Mouse (Mus musculus) midbrain, embryonic 15.5 days (tissue): Measurements from ENCODE around the gene Mex3d. TPM values are rescaled to one million over a fixed set of nuclear protein-coding genes. Genes with fewer than 3 reads are reported as not detected.

Experiments used
- ATAC-seq: fragments of 200-750 bp; cut with Nextera tagmentation; replicated peaks from 2 replicates; pipeline ENCODE4 v1.8.0; 2017; ENCODE audit warnings: moderate TSS enrichment
- H3K27ac ChIP-seq: fragments of 300-500 bp; sonication (generic); 2 replicates; pipeline ENCODE4 v1.5.1; 2015; ENCODE audit warnings: mild to moderate bottlenecking, inconsistent platforms
- H3K27me3 ChIP-seq: fragments of 300-500 bp; sonication (generic); replicated peaks from 2 replicates; pipeline ENCODE4 v1.6.1; 2015; ENCODE audit warnings: inconsistent platforms
- H3K36me3 ChIP-seq: fragments of 300-500 bp; sonication (generic); replicated peaks from 2 replicates; pipeline ENCODE4 v1.6.1; 2015; ENCODE audit warnings: inconsistent platforms
- H3K4me1 ChIP-seq: fragments of 300-500 bp; sonication (generic); 2 replicates; pipeline ENCODE4 v1.6.1; 2015; ENCODE audit warnings: inconsistent platforms
- H3K4me2 ChIP-seq: fragments of 300-500 bp; sonication (generic); 2 replicates; pipeline ENCODE4 v1.6.1; 2015; ENCODE audit warnings: inconsistent platforms, mild to moderate bottlenecking, moderate library complexity
- H3K4me3 ChIP-seq: fragments of 300-500 bp; sonication (generic); 2 replicates; pipeline ENCODE4 v1.5.1; 2015; ENCODE audit warnings: mild to moderate bottlenecking, inconsistent platforms
- H3K9ac ChIP-seq: fragments of 300-500 bp; sonication (generic); 2 replicates; pipeline ENCODE4 v1.6.1; 2015; ENCODE audit warnings: mild to moderate bottlenecking, inconsistent platforms
- H3K9me3 ChIP-seq: fragments of 300-500 bp; sonication (generic); 2 replicates; pipeline ENCODE4 v1.6.1; 2016; ENCODE audit warnings: inconsistent platforms
- WGBS: fragments of 180-500 bp; shearing (Covaris S2); methylation state at CpG from one replicate; pipeline ENCODE4 v1.1.7; 2015; ENCODE audit warnings: mixed read lengths; 5-methylcytosine and 5-hydroxymethylcytosine counted together
- polyA plus RNA-seq: library from polyadenylated mRNA; unstranded; fragments of >200 nt; fragmentation: Nextera tagmentation; extraction: Ambion mirVana; gene quantifications from 2 replicates; pipeline ENCODE4 v1.2.1, GENCODE M21; 2015

Mex3d gene
- polyA plus RNA-seq, 1 experiment from 2014 or later, result 18.3 TPM

GRCm38 (mm10) chr10:80345122-80345521 lies 42.3 kb downstream of the Mex3d start:
- Histone ChIP-seq H3K9me3 (no peaks in the 10 kb centered on the region), H3K4me2 (no peak overlapping the region), H3K36me3 (no peaks in the 10 kb centered on the region), H3K27ac (no peak overlapping the region), H3K27me3 (peaks cover 97% of the 10 kb centered on the region), H3K4me3 (no peak overlapping the region), H3K9ac (no peak overlapping the region), H3K4me1 (peaks cover 33% of the 10 kb centered on the region)
- no peak for ATAC-seq
- under 1% methylated on average over 16 of the region's 16 CpGs for WGBS

DNA sequence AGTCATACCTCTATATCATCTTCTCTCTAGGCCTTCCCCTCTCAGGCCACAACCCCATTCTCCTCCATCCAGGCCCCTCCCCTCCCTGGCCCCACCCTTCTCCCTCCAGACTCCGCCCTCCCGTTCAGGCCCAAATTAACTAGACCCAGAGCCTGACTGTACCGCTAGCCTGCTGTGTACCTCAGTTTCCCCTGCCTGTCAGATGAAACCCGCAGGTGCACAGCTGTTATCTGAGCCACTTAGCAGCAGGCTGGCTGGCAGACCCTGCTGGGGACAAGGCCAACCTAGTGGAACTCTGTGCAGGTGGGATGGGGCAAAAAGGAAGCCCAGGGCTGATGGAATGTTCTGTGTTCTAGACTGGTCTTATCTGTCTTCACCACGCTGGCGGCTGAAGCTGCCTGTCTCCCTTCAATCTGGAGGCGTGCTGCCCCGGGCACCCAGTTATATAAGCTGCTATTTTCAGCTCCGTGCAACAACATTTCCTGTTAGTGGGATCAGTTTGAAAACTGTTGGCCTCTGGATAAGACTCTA lies 43.3 kb downstream of the Mex3d start:
- H3K4me3 ChIP-seq, result no peak overlapping the region
- H3K9ac ChIP-seq, result no peak overlapping the region
- H3K27me3 ChIP-seq, result peaks cover 88% of the 10 kb centered on the region
- peaks cover 36% of the 10 kb centered on the region for H3K4me1 ChIP-seq
- H3K36me3 ChIP-seq, result no peaks in the 10 kb centered on the region
- no peak overlapping the region for H3K27ac ChIP-seq
- H3K9me3 ChIP-seq, result no peaks in the 10 kb centered on the region
- ATAC-seq, result no peak
- no peak overlapping the region for H3K4me2 ChIP-seq
- WGBS, result 38% methylated on average over 9 of the region's 9 CpGs

- peak; percentile 16; the same call in 1 of the 2 replicates for ATAC-seq
- H3K9me3 ChIP-seq, result no peaks in the 10 kb centered on the region
- H3K27me3 ChIP-seq, result peaks cover 81% of the 10 kb centered on the region
- peaks cover 30% of the 10 kb centered on the region for H3K4me1 ChIP-seq
- H3K4me2 ChIP-seq, result peak overlapping the region; percentile 56
- H3K36me3 ChIP-seq, result no peaks in the 10 kb centered on the region
- no peak overlapping the region for H3K9ac ChIP-seq
- no peak overlapping the region for H3K27ac ChIP-seq
- 24% methylated on average over 13 of the region's 13 CpGs for WGBS
- H3K4me3 ChIP-seq, result peak overlapping the region; percentile 32
Observed at GRCm38 (mm10) chr10:80343425-80343895, 44.0 kb downstream of the Mex3d start.

GRCm38 (mm10) chr10:80342749-80343424 lies 44.6 kb downstream of the Mex3d start:
- 0% methylated on average over 30 of the region's 33 CpGs for WGBS
- peaks cover 27% of the 10 kb centered on the region for H3K4me1 ChIP-seq

DNA sequence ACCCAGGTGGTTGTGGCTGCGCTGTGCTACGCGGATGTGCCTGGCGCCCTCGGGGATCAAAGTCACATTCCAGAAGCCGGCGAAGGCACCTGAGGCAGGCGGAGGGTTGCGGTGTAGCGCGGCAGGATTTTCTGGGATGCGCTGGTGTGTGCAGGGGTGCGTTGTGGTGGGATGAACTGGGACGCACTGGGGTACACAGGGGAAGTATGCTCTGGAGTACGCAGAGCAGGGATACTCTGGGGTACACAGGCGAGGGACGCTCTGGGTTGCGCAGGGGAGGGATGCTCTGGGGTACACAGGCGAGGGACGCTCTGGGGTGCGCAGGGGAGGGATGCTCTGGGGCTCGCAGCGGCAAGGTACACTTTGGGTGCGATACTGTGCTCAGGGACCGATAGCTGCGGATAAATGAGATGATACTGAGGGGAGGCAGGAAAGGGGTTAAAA lies 45.1 kb downstream of the Mex3d start:
- Histone ChIP-seq H3K4me2 (peak overlapping the region; percentile 56), H3K9ac (no peak overlapping the region), H3K4me1 (peaks cover 27% of the 10 kb centered on the region), H3K9me3 (no peaks in the 10 kb centered on the region), H3K36me3 (no peaks in the 10 kb centered on the region), H3K4me3 (peak overlapping the region; percentile 32), H3K27ac (no peak overlapping the region), H3K27me3 (peaks cover 70% of the 10 kb centered on the region)
- ATAC-seq, result peak; percentile 24
- WGBS, result 2% methylated on average over 26 of the region's 26 CpGs

More at GRCm38 (mm10) chr10:80342749-80343424, 44.6 kb downstream of the Mex3d start:
- Histone ChIP-seq H3K9me3 (no peaks in the 10 kb centered on the region), H3K36me3 (no peaks in the 10 kb centered on the region), H3K9ac (no peak overlapping the region), H3K4me3 (peak overlapping the region; percentile 32), H3K27ac (no peak overlapping the region), H3K27me3 (peaks cover 75% of the 10 kb centered on the region), H3K4me2 (peak overlapping the region; percentile 56)
- peak; percentile 65 for ATAC-seq

DNA sequence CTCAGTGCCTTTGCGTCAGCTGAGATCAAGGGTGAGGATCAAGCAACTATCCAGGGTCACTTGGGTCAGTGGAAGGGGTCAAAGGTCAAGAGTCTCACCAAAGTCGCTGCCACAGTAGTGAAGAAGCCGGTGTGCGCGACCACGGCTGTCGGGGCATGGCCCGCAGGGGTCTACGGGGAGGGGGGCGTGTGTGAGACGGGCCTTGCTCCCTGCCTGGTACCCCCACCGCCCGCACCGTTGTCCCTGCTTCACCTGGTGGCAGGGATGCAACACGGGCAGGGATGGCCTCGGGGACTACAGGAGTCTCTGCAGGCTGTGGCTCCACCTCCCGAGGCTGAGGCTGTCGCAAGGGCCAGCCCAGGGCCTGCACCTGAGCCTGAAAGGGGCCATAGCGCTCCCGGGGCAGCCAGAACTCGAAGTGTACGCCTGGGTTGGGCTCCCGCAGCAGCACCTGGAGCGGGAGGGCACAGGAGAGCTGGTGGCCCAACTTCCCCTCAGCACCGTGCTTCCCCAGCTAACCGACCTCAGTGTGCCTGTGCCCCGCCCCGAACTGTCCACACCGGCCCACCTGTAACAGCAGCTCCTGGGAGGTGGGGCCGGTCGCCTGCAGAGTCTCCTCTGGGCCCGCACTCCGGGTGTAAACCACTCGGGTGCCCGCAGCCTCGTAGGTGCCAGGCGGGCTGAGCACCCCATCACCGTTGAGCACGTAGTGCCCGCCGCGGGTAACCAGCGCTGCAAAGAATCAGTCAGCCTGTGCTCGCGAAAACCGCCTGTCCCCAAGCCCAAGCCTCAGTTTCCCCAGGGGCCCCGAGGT lies 45.8 kb downstream of the Mex3d start:
- H3K4me1 ChIP-seq, result peaks cover 27% of the 10 kb centered on the region
- peak overlapping the region; percentile 32 for H3K4me3 ChIP-seq
- H3K36me3 ChIP-seq, result no peaks in the 10 kb centered on the region
- H3K27ac ChIP-seq, result no peak overlapping the region
- WGBS, result 2% methylated on average over 47 of the region's 47 CpGs
- no peak overlapping the region for H3K9ac ChIP-seq
- peaks cover 65% of the 10 kb centered on the region for H3K27me3 ChIP-seq
- peak overlapping the region; percentile 56 for H3K4me2 ChIP-seq
- no peaks in the 10 kb centered on the region for H3K9me3 ChIP-seq
- peak; percentile 24; the same call in 1 of the 2 replicates for ATAC-seq

DNA sequence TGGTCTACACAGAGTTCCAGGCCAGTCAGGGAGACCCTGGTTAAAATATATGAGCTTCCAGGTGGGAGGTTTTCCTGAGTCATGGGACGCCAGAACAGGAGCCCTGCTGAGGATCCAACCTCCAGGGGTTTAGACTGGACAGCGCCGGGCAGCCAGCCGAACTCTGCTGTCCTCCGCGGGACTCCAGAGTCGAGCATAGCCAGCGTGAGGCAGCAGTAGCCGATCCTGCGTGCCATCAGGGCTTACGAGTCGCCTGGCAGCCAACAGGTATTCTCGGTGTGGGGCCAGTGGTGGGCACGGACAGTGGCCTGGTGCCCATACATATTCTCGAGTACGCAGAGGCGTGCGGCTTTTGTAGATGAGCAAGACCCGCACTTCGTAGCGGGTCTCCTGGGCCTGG lies 46.4 kb downstream of the Mex3d start:
- WGBS, result 6% methylated on average over 21 of the region's 21 CpGs
- Histone ChIP-seq H3K4me3 (no peak overlapping the region), H3K4me2 (no peak overlapping the region), H3K27me3 (peaks cover 60% of the 10 kb centered on the region), H3K27ac (no peak overlapping the region), H3K9me3 (no peaks in the 10 kb centered on the region), H3K9ac (no peak overlapping the region), H3K4me1 (peaks cover 27% of the 10 kb centered on the region), H3K36me3 (no peaks in the 10 kb centered on the region)
- no peak for ATAC-seq

DNA sequence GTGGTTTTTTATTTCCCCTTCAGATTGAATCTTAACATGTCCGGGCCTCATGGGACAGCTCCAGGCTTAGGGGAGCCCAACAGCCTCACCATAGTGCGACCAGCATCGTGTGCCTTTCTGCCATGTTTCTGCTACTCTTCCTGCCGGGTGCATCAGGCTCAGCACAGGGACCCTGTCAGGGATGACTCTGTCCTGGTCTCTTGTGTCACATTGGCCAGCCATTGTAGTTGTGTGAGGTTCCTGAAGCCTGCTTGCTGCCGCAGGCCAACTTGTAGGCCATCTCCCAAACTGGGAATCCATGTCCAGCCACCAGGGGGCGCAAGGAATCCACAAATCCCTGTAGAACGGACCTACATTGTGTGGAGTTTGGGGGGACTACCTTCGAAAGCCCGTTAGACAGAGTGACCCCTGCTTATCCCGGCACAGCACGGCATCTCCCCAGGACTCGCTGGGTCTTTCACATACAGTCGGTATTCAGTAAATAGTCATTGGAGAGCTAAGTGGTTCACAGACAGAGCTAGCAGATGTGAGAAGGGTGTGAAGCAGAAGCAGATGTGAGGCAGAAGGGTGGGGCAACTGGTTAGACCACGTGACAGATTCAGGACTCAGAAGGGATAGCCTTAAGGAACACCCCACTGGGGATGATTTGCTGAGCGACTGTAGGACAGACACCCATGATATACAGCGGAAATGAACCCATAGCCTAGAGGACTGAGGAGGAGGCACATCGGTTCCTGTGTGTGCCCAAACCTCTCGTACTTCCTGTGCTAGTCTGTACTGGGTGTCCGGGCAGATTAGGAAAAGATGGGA lies 47.3 kb downstream of the Mex3d start:
- Histone ChIP-seq H3K9me3 (no peaks in the 10 kb centered on the region), H3K27ac (no peak overlapping the region), H3K9ac (0 out of 2 replicates have a peak overlapping the region, but pooled peaks have one; percentile 6), H3K4me3 (peak overlapping the region; percentile 3; the same call in 1 of the 2 replicates), H3K36me3 (no peaks in the 10 kb centered on the region), H3K27me3 (peaks cover 51% of the 10 kb centered on the region), H3K4me2 (peak overlapping the region; percentile 24; the same call in 1 of the 2 replicates), H3K4me1 (peaks cover 27% of the 10 kb centered on the region)
- 21% methylated on average over 19 of the region's 19 CpGs for WGBS
- ATAC-seq, result no peak

- 92% methylated on average over 12 of the region's 12 CpGs for WGBS
- H3K9ac ChIP-seq, result no peak overlapping the region
Observed at GRCm38 (mm10) chr10:80336263-80336662, 51.2 kb downstream of the Mex3d start.

DNA sequence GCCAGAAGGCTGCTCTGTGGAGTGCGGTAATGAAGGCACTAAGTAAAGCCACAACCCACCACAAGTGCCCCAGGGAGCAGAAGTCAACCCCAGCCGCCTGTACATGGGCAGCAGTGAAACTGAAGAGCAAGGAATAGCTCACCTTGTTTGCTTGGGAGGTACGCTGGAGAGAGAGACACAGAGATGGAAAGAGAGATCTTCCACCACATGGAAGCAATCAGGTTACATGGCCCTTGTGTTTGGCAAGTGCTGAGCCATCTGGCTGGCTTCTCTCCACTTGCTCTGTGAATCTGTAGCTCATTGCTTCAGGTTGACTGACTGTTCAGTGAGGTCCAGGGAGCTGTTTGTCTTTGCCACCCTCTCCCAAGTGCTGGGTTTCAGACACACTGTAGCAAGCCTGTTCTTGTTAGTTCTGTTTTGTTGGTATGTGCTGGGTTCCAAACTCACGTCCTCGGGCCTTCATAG lies 54.9 kb downstream of the Mex3d start:
- no peak overlapping the region for H3K4me2 ChIP-seq

More at GRCm38 (mm10) chr10:80336263-80336662, 51.2 kb downstream of the Mex3d start:
- Histone ChIP-seq H3K4me2 (no peak overlapping the region), H3K36me3 (no peaks in the 10 kb centered on the region), H3K27me3 (peaks cover 16% of the 10 kb centered on the region), H3K4me1 (peaks cover 6% of the 10 kb centered on the region; the same call in 1 of the 2 replicates), H3K27ac (no peak overlapping the region), H3K4me3 (no peak overlapping the region), H3K9me3 (no peaks in the 10 kb centered on the region)
- no peak for ATAC-seq

More for the DNA sequence above, 54.9 kb downstream of the Mex3d start:
- no peak overlapping the region; the same call in 1 of the 2 replicates for H3K9ac ChIP-seq
- no peak for ATAC-seq
- H3K4me1 ChIP-seq, result peaks cover 13% of the 10 kb centered on the region
- no peak overlapping the region for H3K4me3 ChIP-seq
- peaks cover 4% of the 10 kb centered on the region; the same call in 1 of the 2 replicates for H3K27me3 ChIP-seq
- no peaks in the 10 kb centered on the region for H3K36me3 ChIP-seq
- no peaks in the 10 kb centered on the region for H3K9me3 ChIP-seq
- no peak overlapping the region for H3K27ac ChIP-seq
- 75% methylated on average over 5 of the region's 5 CpGs for WGBS
